Mouse (Mus musculus) neural tube, embryonic 14.5 days (tissue): Measurements from ENCODE around the gene Pawr. TPM values are rescaled to one million over a fixed set of nuclear protein-coding genes. Genes with fewer than 3 reads are reported as not detected.

ENCODE experiments used
- ATAC-seq: fragments of 200-750 bp; cut with Nextera tagmentation; 2 replicates; pipeline ENCODE4 v1.8.0; 2017; ENCODE audit warnings: low read depth, mild to moderate bottlenecking, moderate TSS enrichment, moderate library complexity
- H3K27ac ChIP-seq: fragments of 300-500 bp; sonication (generic); 2 replicates; pipeline ENCODE4 v1.5.1; 2014; ENCODE audit warnings: low read depth, mild to moderate bottlenecking, control low read depth, low read length, moderate library complexity, mixed read lengths
- H3K27me3 ChIP-seq: fragments of 300-500 bp; sonication (generic); 2 replicates; pipeline ENCODE4 v1.6.1; 2014; ENCODE audit warnings: low read length; ENCODE audit not compliant: control insufficient read depth, insufficient read depth
- H3K36me3 ChIP-seq: fragments of 300-500 bp; sonication (generic); 2 replicates; pipeline ENCODE4 v1.6.1; 2014; ENCODE audit warnings: low read length, mixed read lengths; ENCODE audit not compliant: control insufficient read depth, insufficient read depth
- H3K4me1 ChIP-seq: fragments of 300-500 bp; sonication (generic); 2 replicates; pipeline ENCODE4 v1.6.1; 2014; ENCODE audit warnings: low read length; ENCODE audit not compliant: control insufficient read depth, insufficient read depth
- H3K4me2 ChIP-seq: fragments of 300-500 bp; sonication (generic); 2 replicates; pipeline ENCODE4 v1.6.1; 2014; ENCODE audit warnings: mild to moderate bottlenecking, low read depth, low read length, control low read depth
- H3K4me3 ChIP-seq: fragments of 300-500 bp; sonication (generic); 2 replicates; pipeline ENCODE4 v1.5.1; 2014; ENCODE audit warnings: low read depth, low read length, control low read depth, mixed read lengths
- H3K9ac ChIP-seq: fragments of 300-500 bp; sonication (generic); replicated peaks from 2 replicates; pipeline ENCODE4 v1.6.1; 2014; ENCODE audit warnings: low read depth, mild to moderate bottlenecking, control low read depth, low read length, mixed read lengths
- H3K9me3 ChIP-seq: fragments of 300-500 bp; sonication (generic); 2 replicates; pipeline ENCODE4 v1.6.1; 2016; ENCODE audit warnings: low read length; ENCODE audit not compliant: control insufficient read depth
- WGBS: fragments of 180-500 bp; shearing (Covaris S2); extraction: QIAGEN DNeasy Blood & Tissue Kit; methylation state at CpG from one replicate; pipeline ENCODE4 v1.1.7; 2014; 5-methylcytosine and 5-hydroxymethylcytosine counted together
- microRNA-seq: library from miRNA; unstranded; fragments of <30 nt; microRNA quantifications from one replicate; pipeline ENCODE4, GENCODE M21; 2016
- polyA plus RNA-seq: library from polyadenylated mRNA; unstranded; fragments of >200 nt; fragmentation: Nextera tagmentation; extraction: Ambion mirVana; gene quantifications from 2 replicates; pipeline ENCODE4 v1.2.1, GENCODE M21; 2014

The Pawr gene
- polyA plus RNA-seq, 1 experiment from 2014 or later: 3.8 TPM

- WGBS: 89% methylated on average over 11 of the region's 11 CpGs
- Histone ChIP-seq H3K36me3 (no peaks in the 10 kb centered on the region), H3K4me3 (no peak overlapping the region), H3K9me3 (no peaks in the 10 kb centered on the region), H3K4me2 (no peak overlapping the region), H3K9ac (no peak overlapping the region), H3K4me1 (no peaks in the 10 kb centered on the region), H3K27me3 (no peaks in the 10 kb centered on the region), H3K27ac (no peak overlapping the region)
- no peak for ATAC-seq
These were observed 122.8 kb downstream of the Pawr start for GRCm38 (mm10) chr10:108454691-108455117.

GRCm38 (mm10) chr10:108455204-108455603, 123.3 kb downstream of the Pawr start:
- no peaks in the 10 kb centered on the region for H3K4me1 ChIP-seq
- no peak overlapping the region for H3K27ac ChIP-seq
- no peaks in the 10 kb centered on the region for H3K9me3 ChIP-seq
- H3K27me3 ChIP-seq: no peaks in the 10 kb centered on the region
- no peak overlapping the region for H3K4me3 ChIP-seq
- no peak for ATAC-seq
- no peaks in the 10 kb centered on the region for H3K36me3 ChIP-seq
- 83% methylated on average over 10 of the region's 10 CpGs for WGBS
- H3K9ac ChIP-seq: no peak overlapping the region
- no peak overlapping the region for H3K4me2 ChIP-seq

- Histone ChIP-seq H3K36me3 (no peaks in the 10 kb centered on the region), H3K27ac (no peak overlapping the region), H3K9me3 (no peaks in the 10 kb centered on the region), H3K27me3 (no peaks in the 10 kb centered on the region), H3K4me1 (no peaks in the 10 kb centered on the region), H3K4me3 (no peak overlapping the region), H3K9ac (no peak overlapping the region), H3K4me2 (no peak overlapping the region)
- no peak for ATAC-seq
- 94% methylated on average over 2 of the region's 2 CpGs for WGBS
These were observed 124.0 kb downstream of the Pawr start for GRCm38 (mm10) chr10:108455883-108456282.

- no peak for ATAC-seq
- H3K9me3 ChIP-seq: no peaks in the 10 kb centered on the region
- no peak overlapping the region for H3K9ac ChIP-seq
- no peaks in the 10 kb centered on the region for H3K27me3 ChIP-seq
- H3K4me3 ChIP-seq: no peak overlapping the region
- no peak overlapping the region for H3K4me2 ChIP-seq
- 92% methylated on average over 2 of the region's 2 CpGs for WGBS
- H3K27ac ChIP-seq: no peak overlapping the region
- H3K4me1 ChIP-seq: no peaks in the 10 kb centered on the region
- H3K36me3 ChIP-seq: no peaks in the 10 kb centered on the region
These were observed 125.1 kb downstream of the Pawr start for GRCm38 (mm10) chr10:108457054-108457453.

GRCm38 (mm10) chr10:108461862-108462261, 129.9 kb downstream of the Pawr start:
- no peaks in the 10 kb centered on the region for H3K36me3 ChIP-seq
- no peak overlapping the region for H3K4me3 ChIP-seq
- no peak overlapping the region for H3K27ac ChIP-seq
- H3K27me3 ChIP-seq: no peaks in the 10 kb centered on the region
- H3K4me1 ChIP-seq: no peaks in the 10 kb centered on the region
- H3K9ac ChIP-seq: no peak overlapping the region
- H3K9me3 ChIP-seq: no peaks in the 10 kb centered on the region
- no peak overlapping the region for H3K4me2 ChIP-seq
- 79% methylated on average over 2 of the region's 2 CpGs for WGBS
- ATAC-seq: no peak

Small RNAs within 50 kb of the gene (microRNA-seq; reads per million reads assigned to microRNA genes)
- not detected for gene Gm25591

Other genes with a start within 250 kb of the Pawr start
- gene Ppp1r12a, start 169.9 kb upstream of the Pawr start, polyA plus RNA-seq: 81.7 and 82.8 TPM in 2 replicates